18 mouse cellular contexts compared by ENCODE assay signal in genomic region chr19:23317295-23317988, GRCm38 (mm10). TPM values are rescaled to one million over a fixed set of nuclear protein-coding genes. Genes with fewer than 3 reads are reported as not detected.
A peak's percentile ranks its signal among the peaks of the same experiment; 100 is the strongest.
DNase-seq lines count a peak whose midpoint lies in the region; ATAC-seq and TF ChIP-seq lines count a peak whose summit lies in the region.
"Had no signal": no experiment of that assay in that cellular context is flagged by ENCODE, and none has a peak within 500 bp of the region (broad histone marks: within the 10 kb centered on the region; RNA-seq: fewer than 3 reads in every experiment).

No protein-coding gene starts in this region.

- no peak for TF ChIP-seq CTCF in layer of hippocampus, adult 2 months (conservative IDR thresholded peaks at IDR 0.05)

- peak overlapping the region; percentile 33 for H3K27ac ChIP-seq in layer of hippocampus, adult 2 months
- H3K27ac ChIP-seq in neural tube, embryonic 13.5 days (replicated peaks), result peak overlapping the region; percentile 61
- H3K27ac ChIP-seq in embryonic facial prominence, embryonic 10.5 days (replicated peaks), result no peak overlapping the region
- H3K27ac ChIP-seq: embryonic facial prominence, embryonic 15.5 days; heart, embryonic 10.5 days; limb, embryonic 15.5 days had no signal

- no peaks in the 10 kb centered on the region for H3K36me3 ChIP-seq in neural tube, embryonic 13.5 days
- H3K36me3 ChIP-seq in embryonic facial prominence, embryonic 10.5 days (replicated peaks), result no peaks in the 10 kb centered on the region
- H3K36me3 ChIP-seq: embryonic facial prominence, embryonic 15.5 days; heart, embryonic 10.5 days; limb, embryonic 15.5 days had no signal

- DNase-seq in layer of hippocampus, adult 2 months (ENCODE audit: low spot score in 2 of 2), result no peak
- no peak for DNase-seq in layer of hippocampus, adult 9-11 months
- peak; percentile 8 for DNase-seq in cerebellum, adult 11 months
- peak; percentile 28 for DNase-seq in cerebellum, adult 9-11 months
- no peak for DNase-seq in embryonic facial prominence, embryonic 10.5 days (ENCODE audit: low spot score)
- DNase-seq in urinary bladder, adult 2 months (ENCODE audit: low spot score), result no peak
- DNase-seq: B cell, adult 2 months; embryo, embryonic 11 days; gastrocnemius, postnatal 36 days; kidney, adult 18-20 months; kidney, postnatal 10 days; right cerebral cortex, postnatal 25 days had no signal

- H3K4me2 ChIP-seq in neural tube, embryonic 13.5 days, result no peak overlapping the region
- H3K4me2 ChIP-seq: embryonic facial prominence, embryonic 15.5 days; limb, embryonic 15.5 days had no signal

- H3K9ac ChIP-seq in neural tube, embryonic 13.5 days, result peak overlapping the region; percentile 2; the same call in 1 of the 2 replicates
- H3K9ac ChIP-seq: embryonic facial prominence, embryonic 15.5 days; limb, embryonic 15.5 days had no signal

- no peaks in the 10 kb centered on the region for H3K9me3 ChIP-seq in neural tube, embryonic 13.5 days
- H3K9me3 ChIP-seq in embryonic facial prominence, embryonic 10.5 days, result no peaks in the 10 kb centered on the region
- H3K9me3 ChIP-seq: embryonic facial prominence, embryonic 15.5 days; heart, embryonic 10.5 days; limb, embryonic 15.5 days had no signal

- peak; percentile 67; the same call in 1 of the 2 replicates for ATAC-seq in neural tube, embryonic 13.5 days (ENCODE audit: low read depth)
- ATAC-seq: forebrain, embryonic 16.5 days; lung, postnatal 0 days had no signal

- WGBS in neural tube, embryonic 13.5 days, result 52% methylated on average over 5 of the region's 5 CpGs
- 81% methylated on average over 5 of the region's 5 CpGs for WGBS in embryonic facial prominence, embryonic 10.5 days

- no peaks in the 10 kb centered on the region for H3K27me3 ChIP-seq in neural tube, embryonic 13.5 days
- no peaks in the 10 kb centered on the region for H3K27me3 ChIP-seq in embryonic facial prominence, embryonic 10.5 days (replicated peaks; ENCODE audit: low read depth, poor library complexity, severe bottlenecking)
- H3K27me3 ChIP-seq: embryonic facial prominence, embryonic 15.5 days; limb, embryonic 15.5 days had no signal

- H3K4me3 ChIP-seq in layer of hippocampus, adult 2 months, result no peak overlapping the region
- no peak overlapping the region for H3K4me3 ChIP-seq in neural tube, embryonic 13.5 days
- H3K4me3 ChIP-seq in embryonic facial prominence, embryonic 10.5 days, result no peak overlapping the region
- H3K4me3 ChIP-seq: embryonic facial prominence, embryonic 15.5 days; heart, embryonic 10.5 days; limb, embryonic 15.5 days had no signal

- peaks cover 6% of the 10 kb centered on the region; the same call in 1 of the 2 replicates for H3K4me1 ChIP-seq in neural tube, embryonic 13.5 days (replicated peaks)
- no peaks in the 10 kb centered on the region for H3K4me1 ChIP-seq in embryonic facial prominence, embryonic 10.5 days
- H3K4me1 ChIP-seq: embryonic facial prominence, embryonic 15.5 days; heart, embryonic 10.5 days; limb, embryonic 15.5 days had no signal

RNA-seq across cellular contexts. Expression of gene Smc5, which starts 43.7 kb away (rescaled TPM):
- total RNA-seq in layer of hippocampus, adult 2 months (2021), result 10 to 100 TPM; 31.7 to 40.8 TPM
- 26.8 and 27.4 TPM in 2 replicates for polyA plus RNA-seq in neural tube, embryonic 13.5 days (2015; fragmentation: Nextera tagmentation; extraction: Ambion mirVana)
- polyA plus RNA-seq in embryonic facial prominence, embryonic 10.5 days (2016; fragmentation: Nextera tagmentation; extraction: Ambion mirVana), result 48.7 and 50.2 TPM in 2 replicates
- 22.6 and 25.2 TPM in 2 replicates for polyA plus RNA-seq in urinary bladder, adult 2 months (2012; rRNA removed)

Comparison
In these comparisons a context has a peak if more than half of its experiments do, and no peak if none do; other contexts are left out.
1. DNase-seq: peak in cerebellum, adult 11 months (single experiment) and cerebellum, adult 9-11 months (single experiment); none in layer of hippocampus, adult 2 months (0 of 2), layer of hippocampus, adult 9-11 months (single experiment), embryonic facial prominence, embryonic 10.5 days (single experiment) and urinary bladder, adult 2 months (single experiment).